Mouse (Mus musculus) small intestine, adult 2 months (tissue): ENCODE measurements at regions not wholly inside any gene's neighbourhood (a gene's known extent, or its start where the extent isn't known, plus 50 kb on each side); places are given as distances from the start of the nearest gene placed in this dataset.

ENCODE experiments used
- CTCF ChIP-seq: fragments of 200-500 bp; IDR thresholded peaks from 2 replicates; pipeline ENCODE4 v1.5.1; 2012; ENCODE audit warnings: low read depth, mild to moderate bottlenecking, control low read depth, inconsistent platforms, low read length, moderate library complexity, mixed read lengths; ENCODE audit not compliant: insufficient replicate concordance, insufficient read length; ENCODE audit errors: extremely low read depth
- POLR2A ChIP-seq: fragments of 200-500 bp; IDR thresholded peaks from 2 replicates; pipeline ENCODE4 v1.6.1; 2012; ENCODE audit warnings: low read depth, mild to moderate bottlenecking, control low read depth, inconsistent platforms, low read length, moderate library complexity

DNA sequence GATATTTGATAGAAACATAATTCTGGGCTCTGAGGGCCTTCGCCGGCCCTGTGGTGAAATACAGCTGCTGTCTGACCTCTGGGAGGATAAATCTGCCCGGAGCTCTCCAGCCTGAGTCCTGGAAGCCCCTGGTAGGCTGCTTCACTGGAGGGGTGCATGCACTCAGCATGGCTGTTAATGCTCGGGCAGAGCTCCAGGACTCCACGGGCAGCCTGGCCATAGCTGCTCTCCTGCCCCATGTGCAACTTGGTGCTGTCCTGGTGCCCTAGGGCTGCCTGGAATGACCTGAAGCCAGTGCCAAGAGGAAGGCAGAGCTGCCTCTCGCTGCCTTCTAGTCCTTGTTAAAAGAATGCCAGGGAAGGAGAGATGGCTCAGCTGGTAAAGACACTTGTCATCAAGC is 68.2 kb downstream of the Chst1 start:
- TF ChIP-seq CTCF (no peak), POLR2A (no peak)
